ENCODE assay signal across 14 mouse cellular contexts in the genomic region with DNA sequence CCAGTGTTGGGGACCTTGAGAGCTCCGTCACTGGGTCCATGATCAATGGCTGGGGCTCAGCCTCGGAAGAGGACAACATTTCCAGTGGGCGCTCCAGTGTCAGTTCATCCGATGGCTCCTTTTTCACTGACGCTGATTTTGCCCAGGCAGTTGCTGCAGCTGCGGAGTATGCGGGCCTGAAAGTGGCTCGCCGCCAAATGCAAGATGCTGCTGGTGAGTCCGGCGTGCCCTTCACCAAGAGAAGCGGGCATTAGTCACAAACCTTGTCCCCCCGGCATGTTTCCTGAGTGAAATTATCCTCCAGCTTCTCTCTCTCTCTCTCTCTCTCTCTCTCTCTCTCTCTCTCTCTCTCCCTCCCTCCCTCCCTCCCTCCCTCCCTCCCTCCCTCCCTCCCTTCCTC.
DNase-seq lines count a peak whose midpoint lies in the region.
"Had no signal": no experiment of that assay in that cellular context is flagged by ENCODE, and none has a peak within 500 bp of the region (broad histone marks: within the 10 kb centered on the region; RNA-seq: fewer than 3 reads in every experiment).

No protein-coding gene starts in this region.

- intact Hi-C loops in left cerebral cortex, postnatal 4 days (cut with DNase I) = no loop called here

- peak; percentile 42 for DNase-seq in left cerebral cortex, postnatal 4 days
- no peak for DNase-seq in left cerebral cortex, adult 8-10 months (ENCODE audit: low spot score in 2 of 2)
- peak; percentile 27 for DNase-seq in ZHBTc4 (ENCODE audit: low read depth, low spot score)
- peak; percentile 77 for DNase-seq in adrenal gland, postnatal 10 days
- DNase-seq in testis, postnatal 14 days (ENCODE audit: low spot score) = peak; percentile 7
- no peak for DNase-seq in layer of hippocampus, postnatal 14 days (ENCODE audit: low spot score in 2 of 2)
- no peak for DNase-seq in layer of hippocampus, adult 9-10 months (ENCODE audit: low spot score)
- DNase-seq: cerebellum, adult 2 months; cerebellum, postnatal 36 days; heart, adult 2 months; heart, postnatal 14 days; kidney, adult 18-20 months; liver, postnatal 0 days; lung, postnatal 10 days had no signal

Comparison
In these comparisons a context has a peak if more than half of its experiments do, and no peak if none do; other contexts are left out.
1. DNase-seq: peak in left cerebral cortex, postnatal 4 days (single experiment), ZHBTc4 (single experiment), adrenal gland, postnatal 10 days (single experiment) and testis, postnatal 14 days (single experiment); none in left cerebral cortex, adult 8-10 months (0 of 2), layer of hippocampus, postnatal 14 days (0 of 2) and layer of hippocampus, adult 9-10 months (single experiment).